Mouse (Mus musculus): ENCODE measurements around the gene Srd5a3. TPM values are rescaled to one million over a fixed set of nuclear protein-coding genes. Genes with fewer than 3 reads are reported as not detected.
A peak's percentile ranks its signal among the peaks of the same experiment; 100 is the strongest.

Srd5a3 gene
- total RNA-seq, 2 experiments from 2014 or later = 7.3 to 13.0 TPM

DNA sequence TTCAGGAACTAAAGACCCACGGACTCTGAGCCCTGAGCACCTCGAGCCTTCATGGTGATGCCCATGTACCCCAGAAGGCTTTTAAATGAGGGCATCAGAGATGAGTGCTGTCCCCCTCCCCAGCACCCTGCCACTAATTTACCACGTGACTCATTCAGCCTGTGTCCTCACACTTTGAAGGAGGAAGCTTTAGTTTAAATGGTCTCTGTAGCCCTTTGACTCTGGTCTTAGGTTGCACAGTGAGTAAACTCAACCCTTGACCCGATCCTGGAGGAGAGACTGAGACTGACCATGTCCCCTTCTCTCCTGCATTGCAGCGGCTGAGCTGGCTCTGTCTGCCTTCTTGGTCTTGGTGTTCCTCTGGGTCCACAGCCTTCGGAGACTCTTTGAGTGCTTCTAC lies 9.4 kb downstream of the Srd5a3 start:
- no peak for ATAC-seq (replicated peaks; ENCODE audit: low FRiP score, poor library complexity, severe bottlenecking)

DNA sequence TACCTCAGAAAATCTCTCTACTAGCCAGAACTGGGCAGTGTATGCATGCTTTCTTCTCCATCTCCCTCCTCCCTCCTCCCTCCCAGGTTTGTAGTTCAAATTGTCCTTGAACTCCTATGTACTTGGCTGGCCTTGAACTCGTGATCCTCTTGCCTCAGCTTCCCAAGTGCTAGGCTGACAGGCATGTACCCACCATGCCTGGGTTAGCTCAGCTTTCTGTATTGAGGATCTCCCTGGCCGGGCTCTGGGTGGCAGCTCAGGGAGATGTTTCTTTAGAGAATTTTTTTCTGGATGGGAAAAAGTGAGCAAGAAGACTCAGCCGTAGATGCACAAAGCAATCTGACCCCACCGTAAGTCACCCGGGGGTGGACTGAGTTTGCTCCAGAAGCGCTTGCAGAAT lies 12.9 kb downstream of the Srd5a3 start:
- ATAC-seq (replicated peaks; ENCODE audit: low FRiP score, poor library complexity, severe bottlenecking) = no peak

DNA sequence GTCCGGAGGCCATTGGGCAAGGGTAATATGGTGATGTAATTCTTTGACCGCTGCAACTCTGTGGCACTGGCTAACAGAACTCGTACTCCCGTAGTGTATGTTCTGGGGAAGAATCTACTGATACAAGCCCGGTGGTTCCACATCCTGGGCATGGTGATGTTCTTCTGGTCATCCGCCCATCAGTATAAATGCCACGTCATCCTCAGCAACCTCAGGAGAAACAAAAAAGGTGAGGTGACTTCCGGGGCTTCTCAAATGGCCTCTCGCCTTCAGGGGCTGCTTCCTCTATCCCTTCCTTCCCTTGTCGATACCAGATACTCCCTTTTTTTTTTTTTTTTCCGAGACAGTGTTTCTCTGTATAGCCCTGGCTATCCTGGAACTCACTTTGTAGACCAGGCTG lies 13.4 kb downstream of the Srd5a3 start:
- no peak for ATAC-seq (replicated peaks; ENCODE audit: low FRiP score, poor library complexity, severe bottlenecking)

DNA sequence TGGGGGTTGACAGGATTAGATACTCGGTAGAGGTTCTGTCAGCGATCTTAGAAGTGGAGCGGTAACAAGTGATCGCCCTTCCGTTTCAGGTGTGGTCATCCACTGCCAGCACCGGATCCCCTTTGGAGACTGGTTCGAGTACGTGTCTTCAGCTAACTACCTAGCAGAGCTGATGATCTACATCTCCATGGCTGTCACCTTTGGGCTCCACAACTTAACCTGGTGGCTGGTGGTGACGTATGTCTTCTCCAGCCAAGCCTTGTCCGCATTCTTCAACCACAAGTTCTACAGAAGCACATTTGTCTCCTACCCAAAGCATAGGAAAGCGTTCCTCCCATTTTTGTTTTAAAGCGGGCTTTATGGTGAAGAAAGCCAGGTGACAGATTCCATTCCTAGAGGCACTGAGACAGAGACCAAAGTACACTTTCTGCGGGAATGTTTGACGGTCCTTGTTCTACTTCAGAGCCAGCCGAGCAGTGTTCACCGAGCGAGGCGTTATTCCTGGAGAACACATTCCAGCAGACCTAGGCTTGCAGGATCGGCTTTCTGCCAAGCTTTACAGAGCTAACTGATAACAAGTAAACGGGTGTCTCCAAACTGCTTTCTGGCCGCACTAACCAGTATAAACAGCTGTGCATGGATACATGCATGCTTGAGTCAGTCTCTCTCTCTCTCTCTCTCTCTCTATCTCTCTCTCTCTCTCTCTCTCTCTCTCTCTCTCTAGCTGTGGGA lies 14.5 kb downstream of the Srd5a3 start:
- ATAC-seq (replicated peaks; ENCODE audit: low FRiP score, poor library complexity, severe bottlenecking) = no peak

DNA sequence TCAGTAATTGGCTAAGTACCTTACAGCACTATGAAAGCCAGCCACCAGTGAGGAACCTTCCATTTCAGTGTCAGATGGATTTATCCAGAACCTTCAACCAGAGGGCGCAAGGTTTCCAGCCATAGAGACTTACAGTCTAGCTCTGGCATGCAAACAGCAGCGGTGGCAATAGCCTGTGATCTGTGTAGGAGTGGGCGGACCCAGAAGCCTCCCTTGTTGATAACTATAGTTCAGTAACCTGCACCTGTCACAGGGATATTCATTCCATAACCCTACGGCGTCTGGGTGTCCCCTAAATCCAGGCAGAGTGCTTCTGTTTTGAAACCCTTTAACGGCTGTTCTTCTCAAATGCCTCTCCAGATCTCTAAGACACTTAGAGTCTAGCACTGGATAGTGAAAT lies 19.5 kb downstream of the Srd5a3 start:
- ATAC-seq (replicated peaks; ENCODE audit: low FRiP score, poor library complexity, severe bottlenecking) = no peak

DNA sequence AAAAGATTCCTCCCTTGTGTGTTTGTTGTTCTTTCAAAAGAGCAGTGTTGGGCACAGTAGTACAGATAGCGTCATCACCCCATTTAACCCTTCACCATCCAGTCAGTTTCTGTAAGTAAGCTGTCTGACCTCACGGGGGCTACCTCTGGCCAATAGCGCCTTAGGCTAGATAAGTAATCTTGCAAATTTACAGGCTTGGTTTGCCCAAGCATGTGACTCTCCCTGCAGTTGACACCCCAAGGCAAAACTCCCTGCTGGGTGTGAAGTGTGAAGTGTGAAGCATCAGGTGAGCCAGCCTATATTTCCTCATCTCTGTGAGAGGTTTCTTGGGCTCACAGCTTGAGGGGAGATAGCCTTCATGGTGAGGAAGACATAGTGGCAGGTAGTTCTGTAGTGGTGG lies 20.0 kb downstream of the Srd5a3 start:
- ATAC-seq (replicated peaks; ENCODE audit: low FRiP score, poor library complexity, severe bottlenecking) = no peak

DNA sequence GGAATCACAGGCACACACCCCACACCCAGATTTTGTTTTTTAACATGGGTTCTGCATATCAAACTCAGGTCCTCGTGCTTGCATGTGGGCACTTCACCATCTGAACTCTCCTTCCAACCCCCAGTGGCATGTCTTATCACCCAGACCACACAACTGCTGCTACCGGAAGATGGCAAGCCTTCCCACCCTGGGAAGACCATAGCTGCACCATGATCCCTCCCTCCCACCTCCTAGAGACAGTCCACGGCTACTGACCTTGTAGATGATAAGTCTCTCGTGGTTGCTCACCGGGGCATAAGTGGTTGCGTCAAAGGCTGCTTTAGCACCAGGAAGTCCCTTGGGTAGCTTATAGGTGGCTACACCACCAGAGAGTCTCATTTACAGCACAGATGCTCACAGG lies 21.4 kb downstream of the Srd5a3 start:
- no peak for ATAC-seq (replicated peaks; ENCODE audit: low FRiP score, poor library complexity, severe bottlenecking)

DNA sequence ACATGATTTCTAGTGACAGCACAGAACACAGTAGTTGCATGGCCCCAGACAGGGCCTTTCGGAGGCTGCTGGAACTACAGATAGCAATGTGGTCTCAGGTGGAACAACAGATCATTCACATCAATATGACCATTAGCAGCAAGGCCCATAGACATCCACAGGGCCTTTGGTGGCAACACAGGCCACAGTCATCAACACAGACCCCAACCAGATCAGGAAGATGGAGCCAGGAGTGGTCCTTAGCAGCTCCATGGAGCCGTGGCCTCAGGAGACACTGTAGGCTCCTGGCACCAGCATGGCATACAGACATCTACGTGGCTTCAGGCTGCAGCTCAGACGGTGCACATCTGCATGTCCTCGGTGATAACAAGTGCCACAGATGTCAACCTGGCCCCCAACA lies 22.9 kb downstream of the Srd5a3 start:
- no peak for ATAC-seq (replicated peaks; ENCODE audit: low FRiP score, poor library complexity, severe bottlenecking)

DNA sequence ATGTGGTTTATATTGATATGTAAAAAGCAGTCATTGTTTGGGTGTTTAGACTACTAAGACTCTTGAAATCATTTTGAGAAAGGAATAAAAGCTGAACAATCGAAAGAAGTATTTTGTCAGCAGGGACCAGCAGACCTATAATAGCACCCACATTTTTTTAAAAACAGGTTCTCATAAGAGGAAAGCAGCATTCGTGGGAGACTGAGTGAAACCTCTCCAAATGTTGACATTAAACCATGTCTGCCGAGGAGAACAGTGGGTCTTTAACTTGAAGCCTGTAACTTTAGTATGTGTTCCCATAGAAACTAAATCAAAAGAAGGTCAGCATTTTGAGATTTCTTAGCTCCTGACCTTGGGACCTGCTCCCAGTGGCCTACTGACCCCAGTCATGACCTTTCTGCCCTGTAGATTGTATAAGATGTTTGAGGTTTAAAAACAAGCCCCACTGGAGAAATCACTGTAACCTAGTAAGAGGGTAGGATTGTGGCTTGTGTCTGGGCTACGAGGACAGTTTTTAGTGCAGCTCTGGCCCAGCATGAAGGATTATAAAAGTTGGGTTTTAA lies 23.8 kb downstream of the Srd5a3 start:
- ATAC-seq (replicated peaks; ENCODE audit: low FRiP score, poor library complexity, severe bottlenecking) = no peak

DNA sequence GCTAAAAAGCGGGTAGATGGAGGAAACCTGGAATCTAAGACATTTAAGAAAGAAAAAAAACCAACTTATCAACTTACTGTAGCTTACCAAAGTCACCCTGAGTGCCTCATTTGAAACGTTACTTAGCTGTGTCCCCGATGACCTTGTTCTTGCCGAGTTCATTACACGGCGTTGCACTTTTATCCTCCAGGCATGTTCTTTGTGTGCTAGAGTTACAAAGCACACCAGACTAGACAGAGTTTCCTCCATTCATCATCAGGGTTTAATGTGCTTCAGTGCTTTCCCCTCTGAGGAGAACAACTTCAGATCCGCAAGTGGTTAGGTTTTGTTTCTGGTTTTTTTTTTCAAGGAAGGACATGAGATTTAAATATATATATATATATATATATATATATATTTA lies 24.8 kb downstream of the Srd5a3 start:
- ATAC-seq (replicated peaks; ENCODE audit: low FRiP score, poor library complexity, severe bottlenecking) = no peak

DNA sequence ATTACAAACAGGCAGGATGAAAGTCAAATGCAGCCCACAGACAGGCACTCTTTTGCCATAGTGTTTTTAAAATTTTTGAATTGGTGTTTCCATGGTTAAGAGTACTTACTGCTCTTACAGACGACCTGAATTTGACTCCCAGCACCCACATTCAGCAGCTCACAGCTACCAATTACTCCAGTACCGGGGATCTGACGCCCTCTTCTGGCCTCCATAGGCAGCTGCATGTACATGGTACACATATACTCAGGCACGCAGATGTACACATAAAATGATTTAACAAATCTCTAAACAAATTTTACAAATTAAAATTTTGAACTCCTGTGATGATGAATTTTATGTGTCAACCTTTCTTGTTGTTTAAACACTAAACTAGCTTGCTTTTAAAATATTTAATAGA lies 30.5 kb downstream of the Srd5a3 start:
- no peak for ATAC-seq (replicated peaks; ENCODE audit: low FRiP score, poor library complexity, severe bottlenecking)

DNA sequence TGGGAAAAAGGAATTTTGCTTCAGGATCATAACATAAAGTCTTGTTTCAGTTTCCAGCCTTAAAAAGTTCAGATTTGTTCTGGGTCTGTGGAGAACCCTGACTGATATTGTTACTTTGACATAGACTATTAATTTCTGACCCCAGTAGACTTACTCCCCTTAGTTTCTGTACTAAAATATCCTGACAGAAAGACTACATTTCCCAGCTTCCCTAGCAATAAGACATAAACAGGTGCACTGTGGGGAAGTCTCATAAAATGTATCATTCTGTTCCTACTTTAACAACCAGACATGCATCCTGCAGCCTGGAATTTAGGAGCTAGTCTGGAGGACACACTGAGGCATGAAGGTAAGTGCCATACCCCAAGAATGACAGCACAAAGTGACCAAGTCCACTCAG lies 31.0 kb downstream of the Srd5a3 start:
- ATAC-seq (replicated peaks; ENCODE audit: low FRiP score, poor library complexity, severe bottlenecking) = no peak

DNA sequence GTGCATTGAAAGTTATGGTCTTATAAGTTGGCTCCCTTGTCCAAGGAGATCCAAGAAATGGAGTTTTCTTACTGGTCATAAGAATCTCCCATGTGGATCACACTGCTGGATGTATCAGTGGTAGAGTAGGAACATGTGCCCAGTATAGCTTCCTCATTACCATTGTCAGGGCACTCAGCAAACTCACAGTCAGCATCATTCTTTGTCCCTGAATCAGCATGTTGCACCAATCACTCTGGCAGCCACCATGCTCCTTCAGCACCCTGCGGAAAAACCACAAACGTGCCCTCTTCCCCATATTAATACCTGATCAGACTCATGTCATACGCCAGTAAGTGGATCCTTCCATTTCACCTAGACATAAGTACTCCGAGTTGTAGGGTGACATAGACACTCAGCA lies 35.0 kb downstream of the Srd5a3 start:
- no peak for ATAC-seq (replicated peaks; ENCODE audit: low FRiP score, poor library complexity, severe bottlenecking)

DNA sequence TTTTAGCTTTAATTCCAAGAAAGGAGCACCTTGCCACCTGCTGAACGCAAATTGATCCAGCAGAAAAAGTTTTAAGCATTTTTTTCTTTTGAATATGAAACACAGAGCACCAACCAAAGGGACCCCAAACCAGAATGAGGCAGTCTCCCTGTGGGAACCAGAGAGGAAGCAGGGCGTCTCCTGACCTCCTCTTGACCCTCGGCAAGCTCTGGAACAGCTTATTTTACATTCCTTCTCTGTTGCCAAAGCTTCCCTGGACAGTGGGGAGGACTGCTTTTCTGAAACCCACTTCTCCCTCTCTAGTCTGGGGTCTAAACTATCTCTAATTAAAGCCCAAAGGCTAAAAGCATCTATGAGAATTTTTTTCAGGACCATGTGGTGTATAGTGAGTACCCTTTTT lies 36.3 kb downstream of the Srd5a3 start:
- no peak for ATAC-seq (replicated peaks; ENCODE audit: low FRiP score, poor library complexity, severe bottlenecking)

DNA sequence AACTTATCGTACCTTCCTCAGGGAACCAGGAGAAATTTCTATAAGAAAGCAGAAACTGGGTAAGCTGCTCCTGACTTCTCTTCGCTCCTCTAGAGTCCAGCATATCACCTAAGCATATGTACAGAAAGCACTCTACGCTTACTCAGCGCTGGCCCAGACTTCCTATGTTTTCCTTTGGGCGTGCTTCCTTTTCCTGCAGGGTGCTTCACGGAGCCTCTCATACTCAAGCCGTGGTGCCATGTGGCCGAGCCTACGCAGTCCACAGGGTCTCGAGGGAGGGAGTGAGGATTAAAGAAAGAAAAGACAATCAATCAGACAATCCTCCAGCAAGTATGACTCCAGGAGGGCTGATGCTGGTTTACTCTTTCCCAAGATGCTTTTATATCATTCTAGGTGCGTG lies 36.8 kb downstream of the Srd5a3 start:
- ATAC-seq (replicated peaks; ENCODE audit: low FRiP score, poor library complexity, severe bottlenecking) = no peak

DNA sequence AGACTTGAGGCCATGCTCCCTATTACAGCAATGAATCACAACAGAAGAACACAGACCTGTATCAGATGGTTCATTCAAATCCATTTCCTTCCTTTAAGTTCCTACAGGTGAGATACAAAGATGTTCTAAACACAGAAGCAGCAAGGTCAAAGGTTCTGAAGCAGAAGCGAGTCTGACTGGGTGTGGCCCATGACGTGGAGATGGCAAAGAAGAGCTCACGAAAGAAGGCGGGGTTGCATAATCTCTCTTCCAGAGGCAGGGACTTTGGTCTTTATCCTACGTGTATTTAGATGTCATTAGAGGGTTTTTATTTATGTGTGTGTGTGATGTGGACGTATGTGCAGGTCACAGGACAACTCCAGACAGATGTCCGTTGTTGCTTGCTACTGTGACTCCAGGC lies 37.6 kb downstream of the Srd5a3 start:
- ATAC-seq (replicated peaks; ENCODE audit: low FRiP score, poor library complexity, severe bottlenecking) = no peak

DNA sequence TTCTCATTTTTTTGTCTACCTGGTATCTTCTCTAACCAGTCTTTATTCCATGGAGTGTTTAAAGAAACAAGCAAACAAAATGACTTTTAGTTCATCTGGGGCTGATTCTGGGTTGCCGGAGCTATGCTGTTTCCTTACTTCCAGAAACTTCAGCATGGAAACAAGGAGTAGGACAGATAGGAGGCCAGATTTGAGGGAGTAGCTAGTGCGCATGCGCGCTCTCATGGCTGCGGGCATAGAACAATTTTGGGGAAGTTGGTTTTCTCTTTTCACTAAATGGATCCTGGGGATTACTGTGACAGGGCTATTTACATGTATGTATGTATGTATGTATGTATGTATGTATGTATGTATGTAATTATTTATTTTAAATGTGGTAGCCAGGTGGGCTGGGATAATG lies 39.1 kb downstream of the Srd5a3 start:
- no peak for ATAC-seq (replicated peaks; ENCODE audit: low FRiP score, poor library complexity, severe bottlenecking)

DNA sequence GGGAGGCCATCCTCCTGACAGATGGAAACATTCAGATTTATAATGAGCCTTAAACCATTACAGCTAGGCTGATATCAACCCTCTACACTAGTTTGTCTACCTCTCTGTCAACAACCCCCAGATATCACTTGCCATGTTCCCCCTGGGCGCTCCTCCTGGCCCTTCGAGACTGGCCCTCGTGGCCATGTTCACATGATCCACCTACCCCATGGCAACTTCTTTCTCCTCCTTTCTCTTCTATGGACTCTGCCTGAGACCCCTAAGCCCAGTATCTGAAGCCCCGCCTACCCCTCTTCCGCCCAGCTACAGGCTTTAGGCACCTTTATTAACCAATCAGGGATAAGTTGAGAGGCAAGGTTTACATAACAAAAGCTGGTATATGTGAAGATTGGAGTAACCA lies 39.7 kb downstream of the Srd5a3 start:
- no peak for ATAC-seq (replicated peaks; ENCODE audit: low FRiP score, poor library complexity, severe bottlenecking)

DNA sequence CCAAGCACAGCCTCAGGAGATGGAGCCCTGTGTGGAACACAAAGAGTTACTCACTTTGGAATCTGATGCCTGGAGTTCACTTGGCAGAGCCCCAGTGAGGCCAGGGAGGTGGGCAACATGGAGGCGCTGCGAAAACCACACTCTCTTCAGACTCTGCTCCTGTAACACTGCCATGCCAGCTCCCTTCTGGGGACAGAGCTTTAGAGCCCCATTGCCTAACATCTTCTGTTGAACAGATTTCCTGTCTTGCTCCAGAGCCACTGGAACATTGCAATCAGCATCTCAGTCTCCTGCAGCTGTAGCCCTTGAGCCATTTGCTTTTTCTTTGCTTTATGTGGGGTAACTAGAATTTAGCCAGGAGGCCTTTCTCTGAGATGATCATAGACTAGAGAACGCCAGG lies 42.3 kb downstream of the Srd5a3 start:
- ATAC-seq (replicated peaks; ENCODE audit: low FRiP score, poor library complexity, severe bottlenecking) = no peak

DNA sequence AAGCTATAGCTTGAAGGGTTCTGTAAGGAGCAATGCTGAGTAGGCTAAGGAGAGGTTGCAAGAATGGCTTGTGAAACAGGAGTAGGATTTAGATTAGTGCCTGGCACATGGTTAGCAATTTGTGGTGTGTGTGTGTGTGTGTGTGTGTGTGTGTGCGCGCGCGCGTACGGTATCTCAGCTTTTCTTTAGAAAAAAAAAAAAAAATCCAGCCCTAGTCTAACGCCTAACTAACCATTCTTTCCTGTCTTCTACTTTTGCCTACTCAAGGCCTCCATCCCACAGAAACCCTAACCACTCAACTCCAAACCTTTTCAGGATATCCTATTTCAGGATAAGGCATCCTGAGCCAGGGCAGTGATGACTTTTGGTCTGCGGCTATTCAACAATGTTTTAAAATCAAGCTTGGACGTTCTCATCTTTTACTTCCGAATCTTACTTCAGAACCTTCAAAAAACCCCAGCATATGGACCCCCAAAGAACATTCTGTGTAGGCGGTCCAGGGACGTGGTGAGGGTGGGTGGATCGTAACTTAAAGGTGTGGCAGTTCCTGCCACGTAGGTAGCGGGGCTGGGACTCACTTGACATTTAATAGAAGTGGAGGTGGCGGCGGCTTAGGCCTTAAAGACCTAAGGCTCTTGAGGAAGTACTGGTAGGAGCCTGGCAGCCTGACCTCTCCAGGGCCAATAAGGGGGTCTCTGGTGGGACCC lies 43.1 kb downstream of the Srd5a3 start:
- ATAC-seq (replicated peaks; ENCODE audit: low FRiP score, poor library complexity, severe bottlenecking) = peak; percentile 57

DNA sequence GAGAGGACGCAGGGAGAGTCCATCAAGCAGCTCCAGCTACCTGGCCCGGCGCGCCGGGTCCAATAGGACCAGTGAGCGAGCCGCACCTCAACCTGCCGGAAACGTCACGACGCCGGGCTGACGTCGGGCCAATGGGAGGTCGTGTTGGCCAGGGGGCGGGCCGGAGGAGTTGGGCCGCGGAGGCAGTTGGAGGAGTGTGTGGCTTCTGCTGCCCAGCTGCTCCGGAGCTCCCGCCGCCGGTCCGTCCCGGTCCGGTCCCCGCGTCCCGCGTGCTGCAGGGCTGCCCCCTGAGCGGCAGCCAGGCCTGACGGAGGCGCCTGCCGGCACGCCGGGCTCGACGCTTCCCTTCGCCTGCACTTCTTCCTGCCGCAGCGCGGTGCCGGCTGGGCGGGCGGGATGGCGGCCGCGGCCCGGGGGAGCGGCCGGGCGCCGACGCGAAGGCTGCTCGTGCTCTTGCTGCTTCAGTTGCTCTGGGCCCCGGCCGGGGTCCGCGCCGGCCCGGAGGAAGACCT lies 43.7 kb downstream of the Srd5a3 start, which contains the start of gene Tmem165:
Gene Tmem165 (plus strand): TSS at position 131 of the 512 bp plus-strand sequence.
- ATAC-seq (replicated peaks; ENCODE audit: low FRiP score, poor library complexity, severe bottlenecking) = peak; percentile 99
